Mouse (Mus musculus): ENCODE results near the gene Tert. TPM values are rescaled to one million over a fixed set of nuclear protein-coding genes. Genes with fewer than 3 reads are reported as not detected.

Tert gene
- polyA plus RNA-seq, 1 experiment, result 4.4 TPM

GRCm38 (mm10) chr13:73675161-73675560, 48.5 kb downstream of the Tert start:
- no peak for DNase-seq (ENCODE audit: low read depth)

- DNase-seq (ENCODE audit: low read depth), result no peak
Observed at GRCm38 (mm10) chr13:73677853-73678252, 51.1 kb downstream of the Tert start, which contains the start of gene Slc6a18. TSS of gene Slc6a18 (minus strand) at chr13:73678023.

- no peak for DNase-seq (ENCODE audit: low read depth)
Observed at GRCm38 (mm10) chr13:73679311-73679710, 52.6 kb downstream of the Tert start.

GRCm38 (mm10) chr13:73680394-73680793, 53.7 kb downstream of the Tert start:
- no peak for DNase-seq (ENCODE audit: low read depth)

- no peak for DNase-seq (ENCODE audit: low read depth)
Observed at GRCm38 (mm10) chr13:73682226-73682625, 55.5 kb downstream of the Tert start.

GRCm38 (mm10) chr13:73683682-73684081, 57.0 kb downstream of the Tert start:
- peak; percentile 51 for DNase-seq (ENCODE audit: low read depth)

- no peak for DNase-seq (ENCODE audit: low read depth)
Observed at GRCm38 (mm10) chr13:73684412-73684811, 57.7 kb downstream of the Tert start.

- DNase-seq (ENCODE audit: low read depth), result peak; percentile 23
Observed at GRCm38 (mm10) chr13:73685502-73685901, 58.8 kb downstream of the Tert start.

- DNase-seq (ENCODE audit: low read depth), result no peak
Observed at GRCm38 (mm10) chr13:73687601-73688000, 60.9 kb downstream of the Tert start.

GRCm38 (mm10) chr13:73688934-73689333, 62.2 kb downstream of the Tert start:
- DNase-seq (ENCODE audit: low read depth), result no peak

- DNase-seq (ENCODE audit: low read depth), result no peak
Observed at GRCm38 (mm10) chr13:73692249-73692868, 65.6 kb downstream of the Tert start.

- DNase-seq (ENCODE audit: low read depth), result no peak
Observed at GRCm38 (mm10) chr13:73693333-73693732, 66.6 kb downstream of the Tert start.

GRCm38 (mm10) chr13:73694972-73695371, 68.3 kb downstream of the Tert start:
- no peak for DNase-seq (ENCODE audit: low read depth)

- no peak for DNase-seq (ENCODE audit: low read depth)
Observed at GRCm38 (mm10) chr13:73696529-73696928, 69.8 kb downstream of the Tert start.

Other genes with a start within 250 kb of the Tert start
- 19.8 and 23.4 TPM in 2 replicates for gene Lpcat1, start 159.7 kb upstream of the Tert start, polyA plus RNA-seq (2012; rRNA removed)
- 0.05 TPM in 1 of 2 replicates, not detected in the other for gene Slc6a3, start 90.2 kb upstream of the Tert start, polyA plus RNA-seq (2012; rRNA removed)
- gene Clptm1l, start 22.9 kb upstream of the Tert start, polyA plus RNA-seq (2012; rRNA removed), result 211 and 238 TPM in 2 replicates
- 1.5 and 2.4 TPM in 2 replicates for gene Slc6a18, start 51.1 kb downstream of the Tert start, polyA plus RNA-seq (2012; rRNA removed)
- gene Slc6a19, start 78.0 kb downstream of the Tert start, polyA plus RNA-seq (2012; rRNA removed), result 1.3 and 1.6 TPM in 2 replicates
- gene Slc12a7, start 106.2 kb downstream of the Tert start, polyA plus RNA-seq (2012; rRNA removed), result 36.2 and 42.9 TPM in 2 replicates
- gene Nkd2, start 220.7 kb downstream of the Tert start, polyA plus RNA-seq (2012; rRNA removed), result 4.6 and 5.8 TPM in 2 replicates

Data from gonadal fat pad, adult 2 months (tissue).